Mouse (Mus musculus) liver, embryonic 11.5 days (tissue): ENCODE results near the gene Catsperz. TPM values are rescaled to one million over a fixed set of nuclear protein-coding genes. Genes with fewer than 3 reads are reported as not detected.

Experiments used
- ATAC-seq: fragments of 200-750 bp; cut with Nextera tagmentation; replicated peaks from 2 replicates; pipeline ENCODE4 v1.8.0; 2017; ENCODE audit warnings: moderate number of reproducible peaks, mild to moderate bottlenecking, moderate TSS enrichment, moderate library complexity; ENCODE audit not compliant: low FRiP score
- DNase-seq: peaks from one replicate; pipeline ENCODE4 v3.0.0-alpha.2; 2017; ENCODE audit warnings: low spot score
- H3K27ac ChIP-seq: fragments of 300-500 bp; sonication (generic); 2 replicates; pipeline ENCODE4 v1.5.1; 2014; ENCODE audit warnings: mild to moderate bottlenecking, low read depth, low read length, control low read depth
- H3K27me3 ChIP-seq: fragments of 300-500 bp; sonication (generic); replicated peaks from 2 replicates; pipeline ENCODE4 v1.6.1; 2014; ENCODE audit warnings: low read length, mixed read lengths; ENCODE audit not compliant: control insufficient read depth, insufficient read depth
- H3K36me3 ChIP-seq: fragments of 300-500 bp; sonication (generic); 2 replicates; pipeline ENCODE4 v1.6.1; 2014; ENCODE audit warnings: mild to moderate bottlenecking, low read length, moderate library complexity, mixed read lengths; ENCODE audit not compliant: control insufficient read depth, insufficient read depth
- H3K4me1 ChIP-seq: fragments of 300-500 bp; sonication (generic); replicated peaks from 2 replicates; pipeline ENCODE4 v1.6.1; 2014; ENCODE audit warnings: low read length, mixed read lengths; ENCODE audit not compliant: control insufficient read depth, insufficient read depth
- H3K4me2 ChIP-seq: fragments of 300-500 bp; sonication (generic); 2 replicates; pipeline ENCODE4 v1.6.1; 2014; ENCODE audit warnings: mild to moderate bottlenecking, control low read depth, moderate library complexity
- H3K4me3 ChIP-seq: fragments of 300-500 bp; sonication (generic); 2 replicates; pipeline ENCODE4 v1.5.1; 2014; ENCODE audit warnings: low read depth, low read length, control low read depth
- H3K9ac ChIP-seq: fragments of 300-500 bp; sonication (generic); 2 replicates; pipeline ENCODE4 v1.6.1; 2014; ENCODE audit warnings: low read depth, low read length, control low read depth
- H3K9me3 ChIP-seq: fragments of 300-500 bp; sonication (generic); 2 replicates; pipeline ENCODE4 v1.6.1; 2016; ENCODE audit warnings: low read length, inconsistent platforms, mixed read lengths; ENCODE audit not compliant: control insufficient read depth
- WGBS: fragments of 180-500 bp; shearing (Covaris S2); extraction: QIAGEN DNeasy Blood & Tissue Kit; methylation state at CpG from one replicate; pipeline ENCODE4 v1.1.7; 2014; 5-methylcytosine and 5-hydroxymethylcytosine counted together
- polyA plus RNA-seq: library from polyadenylated mRNA; unstranded; fragments of >200 nt; fragmentation: Nextera tagmentation; extraction: Ambion mirVana; gene quantifications from 2 replicates; pipeline ENCODE4 v1.2.1, GENCODE M21; 2014

Gene Catsperz
- 0.49 and 0.91 TPM in 2 replicates for polyA plus RNA-seq

- no peak for ATAC-seq
- WGBS = 5% methylated on average over 9 of the region's 9 CpGs
- peak within 1 kb of the TSS; percentile 29 for H3K4me3 ChIP-seq
These were observed at the start of gene Catsperz for GRCm38 (mm10) chr19:6925307-6925573. Gene Catsperz (minus strand): TSS chr19:6925380.

GRCm38 (mm10) chr19:6974211-6975205 lies 49.3 kb upstream of the Catsperz start, which contains the start of gene Ppp1r14b:
Gene Ppp1r14b (plus strand): TSS chr19:6974968.
- DNase-seq (peak; percentile 91), ATAC-seq (peak; percentile 72)
- no peaks in the 10 kb centered on the region for H3K27me3 ChIP-seq
- peak within 1 kb of the TSS; percentile 90 for H3K9ac ChIP-seq
- peaks cover 62% of the 10 kb centered on the region for H3K4me1 ChIP-seq
- H3K27ac ChIP-seq = peak within 1 kb of the TSS; percentile 89
- no peaks in the 10 kb centered on the region for H3K9me3 ChIP-seq
- peak within 1 kb of the TSS; percentile 98 for H3K4me2 ChIP-seq
- peaks cover 17% of the 10 kb centered on the region for H3K36me3 ChIP-seq
- H3K4me3 ChIP-seq = peak within 1 kb of the TSS; percentile 85
- WGBS = under 1% methylated on average over 78 of the region's 84 CpGs

More at GRCm38 (mm10) chr19:6925307-6925573, at the start of gene Catsperz:
- H3K9ac ChIP-seq = peak within 1 kb of the TSS; percentile 10; the same call in 1 of the 2 replicates
- H3K27ac ChIP-seq = no peak within 1 kb of the TSS
- H3K9me3 ChIP-seq = no peaks in the 10 kb centered on the region
- peaks cover 32% of the 10 kb centered on the region for H3K4me1 ChIP-seq
- H3K27me3 ChIP-seq = peaks cover 67% of the 10 kb centered on the region
- no peaks in the 10 kb centered on the region for H3K36me3 ChIP-seq
- peak within 1 kb of the TSS; percentile 53 for H3K4me2 ChIP-seq
- DNase-seq = no peak

- Histone ChIP-seq H3K4me1 (peaks cover 60% of the 10 kb centered on the region), H3K9me3 (no peaks in the 10 kb centered on the region), H3K27ac (peak overlapping the region; percentile 89), H3K36me3 (peaks cover 17% of the 10 kb centered on the region), H3K27me3 (no peaks in the 10 kb centered on the region), H3K4me3 (peak overlapping the region; percentile 85), H3K9ac (peak overlapping the region; percentile 90), H3K4me2 (peak overlapping the region; percentile 98)
- DNase-seq (no peak), ATAC-seq (no peak)
- WGBS = 29% methylated on average over 12 of the region's 12 CpGs
These were observed 48.5 kb upstream of the Catsperz start for GRCm38 (mm10) chr19:6973581-6974190.

GRCm38 (mm10) chr19:6972247-6972917 lies 47.2 kb upstream of the Catsperz start:
- H3K4me3 ChIP-seq = no peak overlapping the region
- DNase-seq (no peak), ATAC-seq (no peak)
- H3K4me1 ChIP-seq = peaks cover 58% of the 10 kb centered on the region
- H3K27ac ChIP-seq = no peak overlapping the region
- no peaks in the 10 kb centered on the region for H3K27me3 ChIP-seq
- no peak overlapping the region for H3K4me2 ChIP-seq
- H3K9ac ChIP-seq = no peak overlapping the region
- WGBS = 82% methylated on average over 13 of the region's 13 CpGs
- peaks cover 6% of the 10 kb centered on the region for H3K36me3 ChIP-seq
- no peaks in the 10 kb centered on the region for H3K9me3 ChIP-seq

GRCm38 (mm10) chr19:6971644-6972043 lies 46.5 kb upstream of the Catsperz start:
- H3K4me3 ChIP-seq = no peak overlapping the region
- peaks cover 1% of the 10 kb centered on the region; the same call in 1 of the 2 replicates for H3K36me3 ChIP-seq
- 47% methylated on average over 6 of the region's 6 CpGs for whole genome bisulfite sequencing
- no peak for ATAC-seq
- H3K4me2 ChIP-seq = 0 out of 2 replicates have a peak overlapping the region, but pooled peaks have one; percentile 17
- no peaks in the 10 kb centered on the region for H3K27me3 ChIP-seq
- H3K9ac ChIP-seq = 0 out of 2 replicates have a peak overlapping the region, but pooled peaks have one; percentile 14
- H3K4me1 ChIP-seq = peaks cover 53% of the 10 kb centered on the region
- no peaks in the 10 kb centered on the region for H3K9me3 ChIP-seq
- no peak for DNase-seq
- peak overlapping the region; percentile 45; the same call in 1 of the 2 replicates for H3K27ac ChIP-seq

GRCm38 (mm10) chr19:6970460-6971085 lies 45.4 kb upstream of the Catsperz start:
- Histone ChIP-seq H3K9me3 (no peaks in the 10 kb centered on the region), H3K4me2 (peak overlapping the region; percentile 92), H3K4me3 (peak overlapping the region; percentile 75), H3K9ac (peak overlapping the region; percentile 76; the same call in 1 of the 2 replicates), H3K4me1 (peaks cover 49% of the 10 kb centered on the region), H3K36me3 (peaks cover 3% of the 10 kb centered on the region; the same call in 1 of the 2 replicates), H3K27ac (peak overlapping the region; percentile 45), H3K27me3 (no peaks in the 10 kb centered on the region)
- DNase-seq = no peak
- WGBS = 17% methylated on average over 11 of the region's 11 CpGs
- ATAC-seq = no peak

GRCm38 (mm10) chr19:6969665-6970381 lies 44.6 kb upstream of the Catsperz start:
- H3K27me3 ChIP-seq = no peaks in the 10 kb centered on the region
- H3K4me2 ChIP-seq = peak overlapping the region; percentile 92
- peak overlapping the region; percentile 76 for H3K9ac ChIP-seq
- peak overlapping the region; percentile 45 for H3K27ac ChIP-seq
- ATAC-seq (peak; percentile 75), DNase-seq (peak; percentile 84)
- under 1% methylated on average over 53 of the region's 55 CpGs for WGBS
- peak overlapping the region; percentile 75 for H3K4me3 ChIP-seq
- H3K4me1 ChIP-seq = peaks cover 49% of the 10 kb centered on the region
- no peaks in the 10 kb centered on the region for H3K9me3 ChIP-seq
- peaks cover 7% of the 10 kb centered on the region; the same call in 1 of the 2 replicates for H3K36me3 ChIP-seq
